Mouse (Mus musculus): ENCODE measurements around the gene Foxn3. TPM values are rescaled to one million over a fixed set of nuclear protein-coding genes. Genes with fewer than 3 reads are reported as not detected.

The Foxn3 gene
- polyA plus RNA-seq, 1 experiment from 2014 or later: 65.2 TPM

GRCm38 (mm10) chr12:99286662-99287061 lies 276.7 kb downstream of the Foxn3 start:
- Histone ChIP-seq H3K27ac (no peak overlapping the region), H3K4me1 (peaks cover 55% of the 10 kb centered on the region), H3K4me3 (no peak overlapping the region), H3K9me3 (no peaks in the 10 kb centered on the region), H3K36me3 (peaks cover 9% of the 10 kb centered on the region; the same call in 1 of the 2 replicates), H3K27me3 (ENCODE audit: insufficient read depth, poor library complexity, severe bottlenecking) (no peaks in the 10 kb centered on the region)
- WGBS: 77% methylated on average over 6 of the region's 6 CpGs
- no peak for DNase-seq (ENCODE audit: low spot score)

- no peaks in the 10 kb centered on the region for H3K27me3 ChIP-seq (ENCODE audit: insufficient read depth, poor library complexity, severe bottlenecking)
- no peak overlapping the region for H3K4me3 ChIP-seq
- H3K4me1 ChIP-seq: peaks cover 64% of the 10 kb centered on the region
- 81% methylated on average over 8 of the region's 8 CpGs for WGBS
- DNase-seq (ENCODE audit: low spot score): no peak
- no peaks in the 10 kb centered on the region for H3K9me3 ChIP-seq
- H3K36me3 ChIP-seq: 0 out of 2 replicates have a peak, but pooled peaks cover 5% of the 10 kb centered on the region
- H3K27ac ChIP-seq: peak overlapping the region; percentile 5; the same call in 1 of the 2 replicates
These were observed 277.7 kb downstream of the Foxn3 start for GRCm38 (mm10) chr12:99285656-99286055.

- no peaks in the 10 kb centered on the region for H3K27me3 ChIP-seq (ENCODE audit: insufficient read depth, poor library complexity, severe bottlenecking)
- no peak for DNase-seq (ENCODE audit: low spot score)
- H3K9me3 ChIP-seq: no peaks in the 10 kb centered on the region
- peak overlapping the region; percentile 5; the same call in 1 of the 2 replicates for H3K27ac ChIP-seq
- peaks cover 65% of the 10 kb centered on the region for H3K4me1 ChIP-seq
- 61% methylated on average over 9 of the region's 9 CpGs for WGBS
- 0 out of 2 replicates have a peak, but pooled peaks cover under 1% of the 10 kb centered on the region for H3K36me3 ChIP-seq
- no peak overlapping the region for H3K4me3 ChIP-seq
These were observed 278.2 kb downstream of the Foxn3 start for GRCm38 (mm10) chr12:99285199-99285598.

- Histone ChIP-seq H3K36me3 (no peaks in the 10 kb centered on the region), H3K4me3 (no peak overlapping the region), H3K4me1 (peaks cover 71% of the 10 kb centered on the region), H3K27me3 (ENCODE audit: insufficient read depth, poor library complexity, severe bottlenecking) (no peaks in the 10 kb centered on the region), H3K9me3 (no peaks in the 10 kb centered on the region), H3K27ac (peak overlapping the region; percentile 47)
- 72% methylated on average over 8 of the region's 8 CpGs for WGBS
- DNase-seq (ENCODE audit: low spot score): no peak
These were observed 278.8 kb downstream of the Foxn3 start for GRCm38 (mm10) chr12:99284419-99285069.

GRCm38 (mm10) chr12:99280826-99281225 lies 282.6 kb downstream of the Foxn3 start:
- H3K36me3 ChIP-seq: peaks cover 8% of the 10 kb centered on the region
- H3K9me3 ChIP-seq: no peaks in the 10 kb centered on the region
- H3K27me3 ChIP-seq (ENCODE audit: insufficient read depth, poor library complexity, severe bottlenecking): no peaks in the 10 kb centered on the region
- 78% methylated on average over 13 of the region's 13 CpGs for WGBS
- H3K4me1 ChIP-seq: peaks cover 79% of the 10 kb centered on the region
- no peak overlapping the region for H3K4me3 ChIP-seq
- H3K27ac ChIP-seq: peak overlapping the region; percentile 17; the same call in 1 of the 2 replicates
- DNase-seq (ENCODE audit: low spot score): no peak

GRCm38 (mm10) chr12:99280291-99280690 lies 283.1 kb downstream of the Foxn3 start:
- H3K4me1 ChIP-seq: peaks cover 75% of the 10 kb centered on the region

GRCm38 (mm10) chr12:99279426-99279825 lies 284.0 kb downstream of the Foxn3 start:
- 0 out of 2 replicates have a peak overlapping the region, but pooled peaks have one; percentile 13 for H3K27ac ChIP-seq
- peaks cover 75% of the 10 kb centered on the region for H3K4me1 ChIP-seq
- 87% methylated on average over 4 of the region's 4 CpGs for WGBS
- no peaks in the 10 kb centered on the region for H3K9me3 ChIP-seq
- no peak overlapping the region for H3K4me3 ChIP-seq
- DNase-seq (ENCODE audit: low spot score): no peak
- peaks cover 8% of the 10 kb centered on the region for H3K36me3 ChIP-seq
- H3K27me3 ChIP-seq (ENCODE audit: insufficient read depth, poor library complexity, severe bottlenecking): no peaks in the 10 kb centered on the region

More at GRCm38 (mm10) chr12:99280291-99280690, 283.1 kb downstream of the Foxn3 start:
- DNase-seq (ENCODE audit: low spot score): no peak
- no peaks in the 10 kb centered on the region for H3K27me3 ChIP-seq (ENCODE audit: insufficient read depth, poor library complexity, severe bottlenecking)
- no peaks in the 10 kb centered on the region for H3K9me3 ChIP-seq
- H3K36me3 ChIP-seq: peaks cover 8% of the 10 kb centered on the region
- peak overlapping the region; percentile 24; the same call in 1 of the 2 replicates for H3K27ac ChIP-seq
- H3K4me3 ChIP-seq: no peak overlapping the region
- WGBS: 34% methylated on average over 4 of the region's 4 CpGs

- Histone ChIP-seq H3K9me3 (no peaks in the 10 kb centered on the region), H3K4me1 (peaks cover 48% of the 10 kb centered on the region), H3K27me3 (ENCODE audit: insufficient read depth, poor library complexity, severe bottlenecking) (no peaks in the 10 kb centered on the region), H3K4me3 (no peak overlapping the region), H3K27ac (peak overlapping the region; percentile 22; the same call in 1 of the 2 replicates), H3K36me3 (peaks cover 8% of the 10 kb centered on the region)
- 48% methylated on average over 1 of the region's 1 CpGs for WGBS
- no peak for DNase-seq (ENCODE audit: low spot score)
These were observed 288.8 kb downstream of the Foxn3 start for GRCm38 (mm10) chr12:99274589-99274988.

- no peaks in the 10 kb centered on the region for H3K36me3 ChIP-seq
- no peak for DNase-seq (ENCODE audit: low spot score)
- 57% methylated on average over 8 of the region's 8 CpGs for WGBS
- H3K27me3 ChIP-seq (ENCODE audit: insufficient read depth, poor library complexity, severe bottlenecking): no peaks in the 10 kb centered on the region
- H3K27ac ChIP-seq: peak overlapping the region; percentile 65
- H3K4me1 ChIP-seq: peaks cover 42% of the 10 kb centered on the region
- H3K4me3 ChIP-seq: no peak overlapping the region
- H3K9me3 ChIP-seq: no peaks in the 10 kb centered on the region
These were observed 294.0 kb downstream of the Foxn3 start for GRCm38 (mm10) chr12:99269396-99269795.

- DNase-seq (ENCODE audit: low spot score): no peak
- Histone ChIP-seq H3K4me3 (no peak overlapping the region), H3K36me3 (no peaks in the 10 kb centered on the region), H3K27ac (peak overlapping the region; percentile 65), H3K27me3 (ENCODE audit: insufficient read depth, poor library complexity, severe bottlenecking) (no peaks in the 10 kb centered on the region), H3K9me3 (no peaks in the 10 kb centered on the region), H3K4me1 (peaks cover 40% of the 10 kb centered on the region)
- 85% methylated on average over 11 of the region's 11 CpGs for WGBS
These were observed 294.4 kb downstream of the Foxn3 start for GRCm38 (mm10) chr12:99268954-99269353.

GRCm38 (mm10) chr12:99267732-99268131 lies 295.6 kb downstream of the Foxn3 start:
- H3K36me3 ChIP-seq: no peaks in the 10 kb centered on the region
- H3K4me1 ChIP-seq: peaks cover 41% of the 10 kb centered on the region
- H3K9me3 ChIP-seq: no peaks in the 10 kb centered on the region
- H3K27ac ChIP-seq: no peak overlapping the region
- H3K4me3 ChIP-seq: no peak overlapping the region
- no peaks in the 10 kb centered on the region for H3K27me3 ChIP-seq (ENCODE audit: insufficient read depth, poor library complexity, severe bottlenecking)
- no peak for DNase-seq (ENCODE audit: low spot score)
- WGBS: 58% methylated on average over 11 of the region's 11 CpGs

- DNase-seq (ENCODE audit: low spot score): no peak
- Histone ChIP-seq H3K9me3 (no peaks in the 10 kb centered on the region), H3K4me1 (peaks cover 48% of the 10 kb centered on the region), H3K27ac (no peak overlapping the region), H3K27me3 (ENCODE audit: insufficient read depth, poor library complexity, severe bottlenecking) (no peaks in the 10 kb centered on the region), H3K36me3 (0 out of 2 replicates have a peak, but pooled peaks cover 4% of the 10 kb centered on the region), H3K4me3 (no peak overlapping the region)
- WGBS: 91% methylated on average over 7 of the region's 7 CpGs
These were observed 296.9 kb downstream of the Foxn3 start for GRCm38 (mm10) chr12:99266434-99266833.

GRCm38 (mm10) chr12:99265777-99266176 lies 297.6 kb downstream of the Foxn3 start:
- Histone ChIP-seq H3K4me3 (no peak overlapping the region), H3K27me3 (ENCODE audit: insufficient read depth, poor library complexity, severe bottlenecking) (no peaks in the 10 kb centered on the region), H3K9me3 (no peaks in the 10 kb centered on the region), H3K27ac (peak overlapping the region; percentile 3; the same call in 1 of the 2 replicates), H3K4me1 (peaks cover 50% of the 10 kb centered on the region), H3K36me3 (0 out of 2 replicates have a peak, but pooled peaks cover 4% of the 10 kb centered on the region)
- 86% methylated on average over 6 of the region's 6 CpGs for WGBS
- DNase-seq (ENCODE audit: low spot score): no peak

Measured in heart, embryonic 10.5 days (tissue).